Mouse (Mus musculus) testis, postnatal 10 days (tissue): Measurements from ENCODE around the gene Ifit1bl1.
"Not testable (repeated sequence)": the region's sequence is repeated elsewhere in the genome, so short reads cannot be mapped to it uniquely, and the experiment has no call there.

ENCODE experiments used
- DNase-seq: peaks from one replicate; pipeline ENCODE4 v3.0.0; 2021; ENCODE audit warnings: low spot score

Gene Ifit1bl1

DNA sequence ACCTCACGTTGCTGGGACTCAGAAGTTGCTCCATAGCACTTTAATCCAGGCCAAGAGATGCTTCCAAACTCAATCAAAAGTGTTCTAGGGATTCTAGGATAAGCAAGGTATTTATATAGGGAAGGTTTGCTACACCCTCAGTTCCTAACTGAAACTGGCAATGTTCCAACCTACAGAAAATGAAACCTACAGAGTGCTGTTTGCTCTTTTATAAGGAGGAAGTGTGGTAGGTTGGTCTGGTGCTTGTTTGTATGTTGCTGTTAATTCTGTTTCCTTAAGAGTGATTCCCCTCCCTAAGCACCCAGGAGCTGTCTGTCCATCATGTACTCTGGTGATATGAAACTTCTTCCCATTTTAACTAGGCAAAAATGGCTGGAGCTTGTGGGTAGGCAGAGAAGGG lies at the start of gene Ifit1bl1:
TSS of gene Ifit1bl1 (minus strand) at position 69 of the 400 bp plus-strand sequence.
- DNase-seq = not testable (repeated sequence)

DNA sequence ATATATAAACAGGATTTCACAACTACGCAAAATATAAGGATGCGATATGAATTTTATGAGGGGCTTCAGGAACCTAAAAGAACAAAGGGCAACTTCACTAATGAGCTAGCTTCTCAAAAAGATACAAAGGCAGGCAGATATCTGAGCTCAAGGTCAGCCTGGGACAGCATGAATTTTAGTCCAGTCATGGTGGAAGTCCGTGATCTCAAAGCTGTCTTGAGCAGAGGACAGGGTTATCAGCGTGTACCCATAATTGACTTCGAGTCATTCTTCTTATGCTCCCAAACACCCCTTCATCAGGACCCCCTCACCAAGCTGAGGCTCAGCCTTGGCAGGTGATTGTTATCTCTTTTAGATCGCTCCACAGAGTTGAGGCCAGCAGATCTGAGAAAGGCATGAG lies 49.2 kb upstream of the Ifit1bl1 start:
- no peak for DNase-seq

DNA sequence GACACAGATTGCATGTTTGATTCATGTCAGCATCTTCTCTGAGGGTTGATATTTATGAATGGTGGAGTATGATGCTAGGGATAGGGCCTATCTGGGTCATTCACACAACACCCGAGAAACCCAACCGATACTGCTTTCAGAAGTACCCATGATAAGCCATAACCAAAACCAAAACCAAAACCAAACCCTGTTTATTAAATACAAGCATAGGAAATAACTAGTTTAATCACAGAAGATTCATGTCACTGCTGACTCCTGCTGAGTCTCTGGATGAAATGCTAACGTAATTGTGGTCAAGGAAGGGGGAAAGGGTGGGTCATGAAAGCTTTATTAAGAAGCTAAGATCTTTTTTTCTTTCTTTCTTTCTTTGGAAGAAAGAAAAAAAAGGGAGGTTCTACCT lies 48.5 kb upstream of the Ifit1bl1 start:
- no peak for DNase-seq

DNA sequence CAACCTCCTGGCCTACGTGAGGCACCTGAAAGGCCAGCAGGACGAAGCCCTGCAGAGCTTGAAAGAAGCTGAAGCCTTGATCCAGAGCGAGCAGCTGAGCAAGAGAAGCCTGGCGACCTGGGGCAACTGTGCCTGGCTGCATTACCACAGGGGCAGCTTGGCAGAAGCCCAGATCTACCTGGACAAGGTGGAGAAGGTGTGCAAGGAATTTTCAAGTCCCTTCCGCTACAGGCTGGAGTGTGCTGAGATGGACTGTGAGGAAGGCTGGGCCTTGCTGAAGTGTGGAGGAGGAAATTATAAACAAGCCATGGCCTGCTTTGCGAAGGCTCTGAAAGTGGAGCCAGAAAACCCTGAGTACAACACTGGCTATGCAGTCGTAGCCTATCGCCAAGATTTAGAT lies 45.9 kb upstream of the Ifit1bl1 start:
- DNase-seq = not testable (repeated sequence)

DNA sequence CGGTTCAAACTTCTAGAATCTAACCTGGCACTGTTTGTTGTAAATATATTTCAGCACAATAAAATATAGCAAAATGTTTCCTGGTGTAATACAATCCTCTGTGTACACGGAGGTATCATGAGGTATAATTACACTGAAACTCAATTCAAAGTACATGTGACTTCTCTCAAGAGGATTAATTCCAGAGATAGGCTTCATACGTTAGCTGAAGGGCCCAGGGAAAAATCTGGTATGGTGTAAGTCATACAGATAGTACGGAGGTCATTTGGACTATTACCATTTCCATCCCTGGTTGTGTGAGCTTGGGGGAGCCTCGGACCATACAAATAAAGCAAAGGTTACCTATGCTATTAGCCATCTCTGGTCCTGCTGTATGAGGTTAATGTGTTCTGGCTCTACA lies 40.9 kb upstream of the Ifit1bl1 start:
- no peak for DNase-seq

DNA sequence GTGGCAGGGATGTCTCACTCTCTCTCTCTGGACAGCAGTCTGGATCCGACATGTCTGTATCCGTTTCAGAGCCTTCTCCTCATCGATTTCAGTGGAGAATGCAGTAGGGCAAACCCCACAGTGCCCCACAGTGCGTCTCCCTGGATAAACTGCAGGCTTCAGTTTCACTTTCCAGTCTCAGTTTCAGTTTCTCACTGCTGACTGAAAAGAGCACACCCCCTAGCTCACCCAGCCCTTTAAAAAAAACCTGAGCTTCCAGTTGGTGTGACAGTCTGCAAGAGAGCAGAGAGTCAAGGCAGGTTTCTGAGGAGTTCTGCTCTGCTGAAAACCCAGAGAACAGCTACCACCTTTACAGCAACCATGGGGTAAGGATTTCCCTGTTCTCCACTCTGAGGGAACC lies 38.9 kb upstream of the Ifit1bl1 start, which contains the start of the genes Ifit1bl2 and Ifit1:
TSS of gene Ifit1bl2 (minus strand) at position 121 of the 400 bp plus-strand sequence.
TSS of gene Ifit1 (plus strand) at position 249 of the 400 bp plus-strand sequence.
- no peak for DNase-seq

DNA sequence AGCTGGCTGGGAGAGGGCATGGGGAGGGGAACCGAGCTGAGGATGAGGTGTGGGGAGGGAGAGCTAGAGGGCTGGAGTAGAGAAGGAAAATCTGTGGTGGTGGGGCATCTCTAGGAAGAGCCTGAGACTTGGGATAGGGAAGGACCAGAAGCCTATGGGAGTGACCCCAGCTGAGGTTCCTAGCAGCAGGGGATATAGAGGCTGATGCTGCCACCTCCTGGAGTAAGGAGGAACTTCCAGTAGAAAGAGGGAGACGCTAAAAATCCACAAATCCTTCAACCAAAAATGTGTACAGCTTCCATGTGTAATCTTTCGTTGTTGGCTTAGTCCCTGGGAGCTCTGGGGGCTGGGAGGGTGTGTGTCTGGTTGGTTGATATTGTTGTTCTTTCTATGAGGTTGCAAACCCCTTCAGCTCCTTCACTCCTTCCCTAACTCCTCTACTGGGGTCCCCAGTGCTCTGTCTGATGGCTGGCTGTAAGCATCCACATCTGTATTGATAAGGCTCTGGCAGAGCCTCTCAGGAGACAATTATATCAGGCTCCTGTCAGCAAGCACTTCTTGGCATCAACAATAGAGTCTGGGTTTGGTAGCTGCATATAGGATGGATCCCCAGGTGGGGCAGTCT lies 35.3 kb upstream of the Ifit1bl1 start:
- DNase-seq = peak; percentile 75

DNA sequence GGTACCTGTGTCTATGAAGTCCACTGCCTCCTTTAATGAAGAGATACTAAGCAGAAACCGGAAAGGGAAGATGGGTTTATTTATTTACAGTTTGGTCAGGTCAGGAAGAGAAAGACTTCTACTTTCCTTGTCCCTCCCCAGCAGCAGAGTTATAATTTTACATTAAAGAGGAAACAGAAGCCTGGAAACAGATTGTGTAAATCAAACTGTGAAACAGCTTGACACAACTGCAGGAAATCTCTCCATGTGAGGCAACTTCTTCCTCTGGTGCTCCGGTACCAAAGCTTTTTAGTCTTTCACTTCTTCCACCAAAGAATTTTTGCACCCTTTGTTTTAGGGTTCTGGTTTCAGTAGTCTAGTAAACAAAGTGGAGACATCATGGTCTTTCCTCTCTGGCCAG lies 31.7 kb upstream of the Ifit1bl1 start:
- no peak for DNase-seq

DNA sequence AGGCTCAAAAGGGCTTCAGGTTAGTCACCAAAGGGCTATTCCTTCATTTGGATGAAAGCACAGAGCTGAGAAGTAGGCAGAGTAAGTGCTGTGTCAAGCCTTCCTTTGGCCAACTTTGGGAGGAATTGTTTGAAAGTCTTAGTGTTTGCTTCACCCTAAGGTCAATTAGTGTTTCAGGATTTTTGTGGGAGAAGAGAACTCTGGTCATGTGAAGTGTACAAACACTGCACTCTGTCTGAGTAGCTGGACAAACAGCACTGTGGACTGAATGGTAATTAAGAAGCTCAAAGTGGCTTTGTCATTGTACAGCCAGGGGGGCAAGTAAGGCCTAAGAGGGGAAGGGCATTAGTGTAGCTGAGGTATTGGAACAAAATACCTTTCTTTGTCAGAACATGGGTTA lies 29.7 kb upstream of the Ifit1bl1 start:
- no peak for DNase-seq

DNA sequence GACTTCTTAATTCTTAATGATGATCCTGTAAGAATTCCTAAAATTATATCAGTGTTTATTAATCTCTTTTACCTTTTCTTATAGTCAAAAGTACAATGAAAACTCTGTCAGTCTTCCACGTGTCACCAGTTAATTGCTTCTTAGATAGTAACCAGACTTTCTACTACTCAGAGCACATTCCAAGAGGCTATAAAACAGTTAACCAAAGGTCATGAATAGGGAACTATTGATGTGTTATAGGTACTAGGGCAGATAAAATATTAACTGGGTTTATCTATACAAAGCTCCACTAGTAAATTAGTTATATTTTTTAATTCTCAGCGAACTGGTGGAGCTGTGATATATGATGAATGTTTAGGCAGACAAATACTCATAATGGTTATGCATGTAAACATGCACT lies 25.7 kb upstream of the Ifit1bl1 start:
- DNase-seq = no peak

DNA sequence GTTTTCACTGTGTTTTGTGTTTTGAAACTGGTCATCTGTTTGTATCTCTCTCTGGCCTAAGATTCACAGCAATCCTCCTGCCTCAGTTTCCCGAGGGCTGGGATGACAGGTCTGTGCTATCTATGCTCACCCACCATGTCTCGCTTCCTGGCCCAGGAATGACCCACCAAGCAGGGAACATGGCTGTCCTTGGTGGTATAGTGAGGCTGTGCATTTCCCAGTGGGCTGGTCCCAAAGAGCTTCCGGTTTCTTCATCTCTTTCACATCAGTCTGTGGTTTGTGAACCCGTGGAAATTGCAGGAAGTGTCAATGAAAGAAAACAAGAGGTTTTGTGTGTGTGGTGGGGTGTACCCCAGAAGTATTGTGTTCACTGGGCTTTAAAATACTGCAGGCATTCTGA lies 22.9 kb upstream of the Ifit1bl1 start:
- DNase-seq = no peak

DNA sequence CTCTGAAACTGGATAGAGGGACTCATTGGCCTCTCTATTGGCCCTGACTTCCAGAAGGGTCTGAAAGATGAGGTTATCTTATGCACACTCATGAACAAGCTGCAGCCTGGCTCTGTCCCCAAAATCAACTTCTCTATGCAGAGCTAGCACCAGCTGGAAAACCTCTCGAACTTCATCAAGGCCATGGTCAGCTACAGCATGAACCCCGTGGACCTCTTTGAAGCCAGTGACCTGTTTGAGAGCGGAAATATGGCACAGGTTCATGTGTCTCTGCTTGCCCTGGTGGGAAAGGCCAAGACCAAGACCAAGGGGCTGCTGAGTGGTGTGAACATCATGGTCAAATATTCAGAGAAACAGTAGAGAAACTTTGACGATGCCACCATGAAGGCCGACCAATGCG lies 22.0 kb upstream of the Ifit1bl1 start:
- DNase-seq = no peak

DNA sequence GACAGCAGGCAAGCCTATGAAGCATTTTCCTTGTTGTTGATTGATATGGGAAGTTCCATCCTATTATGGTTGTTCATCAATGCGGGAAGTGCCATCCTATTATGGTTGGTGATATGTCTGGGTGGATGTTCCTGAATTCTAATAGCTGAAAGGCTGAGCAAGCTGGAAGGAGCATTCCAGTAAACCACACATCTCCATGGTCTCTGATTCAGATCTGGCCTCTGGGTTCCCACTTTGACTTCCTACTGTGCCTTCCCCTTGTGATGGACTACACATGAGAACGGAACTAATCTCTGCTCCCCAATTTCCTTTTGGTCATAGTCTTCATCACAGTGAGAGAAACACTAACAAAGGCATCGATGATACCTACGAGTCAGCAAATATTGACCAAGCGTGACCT lies 19.1 kb upstream of the Ifit1bl1 start:
- no peak for DNase-seq

DNA sequence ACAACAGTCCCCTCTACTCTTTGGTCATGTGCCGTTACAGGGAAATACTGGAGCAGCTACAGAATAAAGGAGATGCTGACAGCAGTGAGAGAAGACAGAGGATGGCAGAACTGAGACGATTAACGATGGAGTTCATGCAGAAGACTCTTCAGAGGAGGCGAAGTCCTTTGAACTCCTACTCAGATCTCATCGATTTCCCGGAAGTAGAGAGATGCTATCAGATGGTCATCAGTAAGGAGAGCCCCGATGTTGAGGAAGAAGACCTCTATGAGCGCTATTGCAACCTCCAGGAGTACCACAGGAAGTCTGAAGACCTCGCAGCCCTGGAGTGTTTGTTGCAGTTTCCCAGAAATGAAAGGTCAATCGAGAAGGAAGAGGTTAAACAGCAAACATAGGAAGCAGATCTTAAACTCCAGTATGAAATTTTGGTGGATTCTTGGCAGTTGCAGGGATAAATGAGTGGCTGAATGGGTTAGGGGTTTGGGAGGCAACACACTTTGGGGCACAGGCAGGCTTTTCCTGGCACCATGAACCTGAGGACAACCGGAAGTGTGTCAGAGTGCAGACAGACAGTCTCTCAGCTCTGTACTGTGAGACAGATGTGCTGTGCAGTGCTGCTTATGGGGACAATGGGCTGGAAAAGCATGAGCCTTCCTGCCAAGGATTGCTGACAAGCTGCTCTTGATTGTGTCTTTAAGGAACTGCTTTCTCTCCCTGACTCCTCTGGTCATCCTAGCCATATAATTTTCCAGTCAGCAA lies 10.7 kb upstream of the Ifit1bl1 start:
- DNase-seq = not testable (repeated sequence)

DNA sequence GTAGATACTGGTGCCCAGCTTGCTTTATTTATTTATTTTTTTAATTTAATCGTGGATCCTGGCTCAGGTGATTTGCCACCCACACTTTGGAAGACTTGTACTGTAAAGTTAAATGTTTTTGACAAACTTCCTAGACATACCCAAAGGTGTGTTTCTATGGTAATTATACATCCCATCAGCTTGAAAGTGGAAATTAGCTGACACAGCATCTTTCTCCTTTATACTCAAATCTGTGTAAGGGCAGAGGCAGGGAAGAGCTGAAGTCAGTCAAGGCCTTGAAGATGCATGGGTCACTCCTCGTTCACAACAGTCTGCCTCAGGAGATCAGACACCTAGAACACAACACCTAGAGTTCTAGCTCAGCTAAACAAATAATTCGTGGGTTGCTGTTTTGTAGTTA lies 8.4 kb upstream of the Ifit1bl1 start:
- not testable (repeated sequence) for DNase-seq

DNA sequence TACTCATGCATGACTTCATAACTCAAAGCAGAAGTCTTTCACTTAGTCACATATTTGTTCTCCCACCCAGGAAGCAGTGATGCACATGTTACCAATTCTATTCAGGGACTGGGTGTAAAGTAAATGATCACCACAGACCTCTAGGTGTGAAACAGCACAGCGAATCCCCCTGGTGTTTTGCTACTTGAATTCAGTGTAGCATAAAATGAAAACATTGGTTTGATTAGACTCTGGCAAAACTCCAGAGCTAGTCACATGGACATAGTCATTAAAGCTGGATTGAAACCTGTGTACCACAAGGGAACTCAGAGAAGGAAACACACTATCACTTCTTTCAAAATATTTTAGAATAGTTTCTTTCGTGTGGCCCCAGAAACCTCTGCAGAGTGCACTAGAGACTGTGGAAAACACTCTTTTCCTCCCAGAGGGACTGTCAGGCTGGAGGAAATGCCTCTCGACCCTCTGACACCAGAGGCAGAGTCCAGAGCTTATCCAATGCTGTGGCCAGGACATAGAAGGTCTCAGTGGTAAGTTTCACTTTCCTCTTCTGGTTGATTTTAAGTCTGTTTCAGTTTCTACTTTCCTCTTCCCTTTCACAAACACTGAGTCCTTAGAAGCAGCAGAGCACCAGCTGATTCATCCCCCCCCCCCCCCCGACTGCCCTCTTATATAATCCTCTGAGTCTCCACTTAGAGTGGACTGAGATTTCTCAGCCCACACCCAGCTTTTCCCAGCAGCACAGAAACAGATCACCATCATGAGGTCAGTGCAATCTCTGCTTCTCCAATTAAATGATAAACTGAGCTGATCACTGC lies 5.7 kb upstream of the Ifit1bl1 start, which contains the start of gene Ifit3b:
TSS of gene Ifit3b (plus strand) at position 734 of the 815 bp plus-strand sequence.
- DNase-seq = not testable (repeated sequence)

DNA sequence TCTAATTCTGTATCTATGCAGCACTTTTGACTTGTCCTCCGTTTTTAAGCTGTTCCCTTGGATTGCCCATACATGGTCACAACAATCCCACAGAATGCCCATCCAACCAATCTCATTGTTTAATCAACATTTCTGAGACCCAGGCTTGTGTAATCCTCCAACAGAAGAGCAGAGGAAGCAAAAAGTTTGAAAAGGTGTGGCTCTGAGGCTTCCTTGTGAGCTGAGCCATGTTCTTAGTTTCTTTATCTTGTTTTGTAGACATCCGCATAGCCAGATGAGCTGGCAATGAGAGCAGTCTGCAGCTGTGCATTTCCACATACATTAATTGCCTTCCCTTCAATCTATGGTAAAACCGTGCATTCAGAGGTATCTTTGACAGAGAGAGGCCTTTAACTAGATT lies 3.7 kb upstream of the Ifit1bl1 start:
- DNase-seq = no peak

DNA sequence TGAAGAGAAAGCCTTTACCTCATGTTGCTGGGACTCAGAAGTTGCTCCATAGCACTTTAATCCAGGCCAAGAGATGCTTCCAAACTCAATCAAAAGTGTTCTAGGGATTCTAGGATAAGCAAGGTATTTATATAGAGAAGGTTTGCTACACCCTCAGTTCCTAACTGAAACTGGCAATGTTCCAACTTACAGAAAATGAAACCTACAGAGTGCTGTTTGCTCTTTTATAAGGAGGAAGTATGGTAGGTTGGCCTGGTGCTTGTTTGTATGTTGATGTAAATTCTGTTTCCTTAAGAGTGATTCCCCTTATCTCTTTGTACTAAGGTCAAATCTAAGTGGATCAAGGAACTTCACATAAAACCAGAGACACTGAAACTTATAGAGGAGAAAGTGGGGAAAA lies 2.5 kb downstream of the Ifit1bl1 start:
- not testable (repeated sequence) for DNase-seq

DNA sequence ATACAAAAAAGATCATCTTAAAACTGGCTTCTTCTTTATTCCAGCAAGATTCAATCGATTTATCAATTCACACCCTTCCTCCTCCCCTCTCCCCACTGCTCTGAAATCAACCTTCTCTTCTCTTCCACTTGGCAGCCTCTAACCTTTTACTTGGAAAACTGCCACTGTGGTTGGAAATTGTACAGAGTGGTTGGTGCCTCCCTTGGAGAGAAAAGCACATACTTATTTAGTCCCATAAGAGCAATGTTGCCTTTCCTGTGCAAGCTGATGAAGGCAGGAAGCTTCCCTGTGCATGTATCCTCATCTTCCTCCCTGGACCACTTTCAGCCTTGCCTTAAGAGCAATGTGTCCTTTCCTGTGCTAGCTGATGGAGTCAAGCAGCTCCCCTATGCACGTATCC lies 3.4 kb downstream of the Ifit1bl1 start:
- peak; percentile 44 for DNase-seq

DNA sequence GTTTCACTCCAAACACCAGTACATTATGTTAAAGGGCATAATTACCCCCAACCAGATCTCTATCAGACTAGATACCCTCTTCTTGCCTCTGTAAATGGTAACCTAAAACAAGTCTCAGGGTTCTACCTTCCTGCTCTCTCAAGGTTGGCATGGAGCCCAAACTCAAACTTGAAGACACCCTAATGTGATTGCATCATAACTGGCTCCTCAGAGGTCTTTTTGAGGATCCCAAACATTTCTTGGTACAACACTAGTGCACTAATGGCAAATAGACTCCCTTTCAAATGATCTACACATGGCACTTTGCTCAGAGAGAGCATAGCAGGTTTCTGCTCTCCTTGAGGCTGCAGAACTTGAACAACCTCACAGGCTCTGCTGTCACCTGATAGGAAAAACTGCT lies 4.9 kb downstream of the Ifit1bl1 start:
- DNase-seq = no peak

DNA sequence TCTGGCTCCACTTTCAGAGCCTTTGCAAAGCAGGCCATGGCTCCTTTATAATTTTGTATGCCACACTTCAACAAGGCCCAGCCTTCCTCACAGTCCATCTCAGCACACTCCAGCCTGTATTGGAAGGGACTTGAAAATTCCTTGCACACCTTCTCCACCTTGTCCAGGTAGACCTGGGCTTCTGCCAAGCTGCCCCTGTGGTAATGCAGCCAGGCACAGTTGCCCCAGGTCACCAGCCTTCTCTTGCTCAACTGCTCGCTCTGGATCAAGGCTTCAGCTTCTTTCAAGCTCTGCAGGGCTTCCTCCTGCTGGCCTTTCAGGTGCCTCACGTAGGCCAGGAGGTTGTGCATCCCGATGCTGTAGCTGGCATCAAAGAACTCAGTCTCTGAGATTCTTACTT lies 7.2 kb downstream of the Ifit1bl1 start:
- DNase-seq = not testable (repeated sequence)

DNA sequence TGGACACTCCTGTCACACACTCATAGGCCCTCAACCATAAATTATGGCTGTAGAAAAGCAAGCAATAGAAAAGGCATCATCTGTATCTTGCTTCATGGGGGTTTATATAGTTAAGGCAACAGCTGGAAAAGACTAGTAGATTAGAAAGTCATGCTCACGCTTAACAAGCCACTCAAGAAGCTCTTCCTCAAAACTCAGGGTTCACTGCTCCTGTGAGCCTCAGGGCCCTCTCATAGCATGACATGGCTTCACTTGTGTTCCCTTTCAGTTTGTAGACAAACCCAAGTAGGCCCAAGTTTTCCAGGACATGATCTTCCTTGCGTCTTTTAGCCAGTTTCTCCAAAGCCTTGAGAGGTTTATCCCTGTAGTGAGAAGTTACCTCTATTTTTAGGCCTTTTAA lies 8.3 kb downstream of the Ifit1bl1 start:
- no peak for DNase-seq

DNA sequence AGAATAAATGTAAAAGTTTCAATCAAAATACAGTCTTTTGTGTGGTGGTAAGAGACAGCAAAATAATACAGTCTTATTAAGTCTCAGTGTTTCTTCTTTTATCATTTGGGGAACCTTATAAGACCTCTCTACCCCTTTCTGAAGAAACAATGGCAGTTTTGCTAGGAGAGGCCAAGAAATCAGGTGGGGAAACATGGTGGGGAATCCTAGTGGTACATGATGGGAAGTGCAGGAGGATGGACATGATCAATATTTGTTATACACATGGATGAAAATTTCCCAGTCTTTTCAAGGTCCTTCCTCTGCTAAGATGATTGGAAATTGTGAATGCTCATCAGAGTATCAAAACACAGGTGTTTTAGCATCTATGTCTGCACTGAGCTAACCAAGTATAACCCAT lies 12.8 kb downstream of the Ifit1bl1 start:
- DNase-seq = no peak
